Mouse (Mus musculus): ENCODE results near the gene Uqcc2. TPM values are rescaled to one million over a fixed set of nuclear protein-coding genes. Genes with fewer than 3 reads are reported as not detected.

The Uqcc2 gene
- total and polyA plus RNA-seq, 3 experiments: 288 to 343 (median 296) TPM

- no peak overlapping the region for H3K4me3 ChIP-seq
- no peak overlapping the region for H3K9ac ChIP-seq (ENCODE audit: low read depth, low read length)
- 77% methylated on average over 4 of the region's 4 CpGs for WGBS
- H3K27me3 ChIP-seq (ENCODE audit: control insufficient read depth, insufficient read depth, low read length): no peaks in the 10 kb centered on the region
- H3K79me2 ChIP-seq (replicated peaks; ENCODE audit: control insufficient read depth, insufficient read depth, low read length): no peaks in the 10 kb centered on the region
- H3K4me1 ChIP-seq (ENCODE audit: control insufficient read depth, insufficient read depth, low read length): no peaks in the 10 kb centered on the region; the same call in 1 of the 2 replicates
- no peak for DNase-seq
- H3K27ac ChIP-seq: no peak overlapping the region
- no peaks in the 10 kb centered on the region for H3K36me3 ChIP-seq (ENCODE audit: control insufficient read depth, insufficient read depth, low read length)
- intact Hi-C loops (cut with DNase I): no loop called here
- TF ChIP-seq CTCF (IDR thresholded peaks at IDR 0.05): no peak
- TF ChIP-seq POLR2A (IDR thresholded peaks at IDR 0.05; ENCODE audit: insufficient read depth, low read depth, low read length): no peak
- TF ChIP-seq EP300 (IDR thresholded peaks at IDR 0.05; ENCODE audit: insufficient read depth, low read depth, low read length): no peak
Measured at GRCm38 (mm10) chr17:27144152-27144551, 10.4 kb upstream of the Uqcc2 start.

DNA sequence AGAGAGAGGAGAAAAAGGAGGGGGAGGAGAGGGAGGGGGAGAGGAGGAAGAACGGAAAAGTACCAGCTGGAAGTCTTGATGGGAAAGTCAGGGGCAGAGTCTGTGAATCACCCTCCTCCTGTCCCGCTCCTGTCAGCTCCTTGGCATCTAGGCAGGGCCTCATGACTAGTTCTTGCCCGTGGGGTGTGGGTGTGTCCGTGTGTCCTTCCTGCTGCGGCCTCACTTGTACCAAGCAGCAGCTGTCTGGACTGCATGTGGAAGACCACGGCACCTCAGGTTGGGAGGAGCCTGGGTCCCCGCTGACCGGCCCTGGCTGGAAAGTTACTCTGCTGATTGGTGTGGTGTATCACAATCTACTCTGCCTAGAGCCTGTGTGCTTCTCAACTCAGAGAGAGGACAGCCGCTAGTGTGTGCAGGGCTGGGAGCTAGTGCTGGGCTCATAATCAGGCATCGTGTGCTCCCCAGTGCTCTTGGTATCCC, 8.3 kb upstream of the Uqcc2 start:
- H3K36me3 ChIP-seq (ENCODE audit: control insufficient read depth, insufficient read depth, low read length): no peaks in the 10 kb centered on the region
- H3K27me3 ChIP-seq (ENCODE audit: control insufficient read depth, insufficient read depth, low read length): no peaks in the 10 kb centered on the region
- intact Hi-C loops (cut with DNase I): no loop called here
- no peak overlapping the region for H3K4me3 ChIP-seq
- no peaks in the 10 kb centered on the region for H3K79me2 ChIP-seq (replicated peaks; ENCODE audit: control insufficient read depth, insufficient read depth, low read length)
- DNase-seq: peak in 1 of 2 experiments; percentile 52
- WGBS: 30% methylated on average over 10 of the region's 10 CpGs
- TF ChIP-seq POLR2A (IDR thresholded peaks at IDR 0.05; ENCODE audit: insufficient read depth, low read depth, low read length) (no peak), EP300 (IDR thresholded peaks at IDR 0.05; ENCODE audit: insufficient read depth, low read depth, low read length) (0 out of 2 replicates have a peak, but pooled peaks have one; percentile 33), CTCF (IDR thresholded peaks at IDR 0.05) (no peak)
- no peak overlapping the region for H3K27ac ChIP-seq
- no peak overlapping the region for H3K9ac ChIP-seq (ENCODE audit: low read depth, low read length)
- H3K4me1 ChIP-seq (ENCODE audit: control insufficient read depth, insufficient read depth, low read length): no peaks in the 10 kb centered on the region; the same call in 1 of the 2 replicates

- H3K9ac ChIP-seq (ENCODE audit: low read depth, low read length): no peak overlapping the region
- H3K79me2 ChIP-seq (replicated peaks; ENCODE audit: control insufficient read depth, insufficient read depth, low read length): no peaks in the 10 kb centered on the region
- no peak overlapping the region for H3K27ac ChIP-seq
- H3K4me1 ChIP-seq (ENCODE audit: control insufficient read depth, insufficient read depth, low read length): no peaks in the 10 kb centered on the region; the same call in 1 of the 2 replicates
- 49% methylated on average over 9 of the region's 9 CpGs for WGBS
- H3K36me3 ChIP-seq (ENCODE audit: control insufficient read depth, insufficient read depth, low read length): no peaks in the 10 kb centered on the region
- no peak for TF ChIP-seq EP300 (IDR thresholded peaks at IDR 0.05; ENCODE audit: insufficient read depth, low read depth, low read length)
- no peak for TF ChIP-seq CTCF (IDR thresholded peaks at IDR 0.05)
- TF ChIP-seq POLR2A (IDR thresholded peaks at IDR 0.05; ENCODE audit: insufficient read depth, low read depth, low read length): no peak
- no peaks in the 10 kb centered on the region for H3K27me3 ChIP-seq (ENCODE audit: control insufficient read depth, insufficient read depth, low read length)
- intact Hi-C loops (cut with DNase I): no loop called here
- no peak overlapping the region for H3K4me3 ChIP-seq
- no peak for DNase-seq
Measured at GRCm38 (mm10) chr17:27140262-27140661, 6.5 kb upstream of the Uqcc2 start.

DNA sequence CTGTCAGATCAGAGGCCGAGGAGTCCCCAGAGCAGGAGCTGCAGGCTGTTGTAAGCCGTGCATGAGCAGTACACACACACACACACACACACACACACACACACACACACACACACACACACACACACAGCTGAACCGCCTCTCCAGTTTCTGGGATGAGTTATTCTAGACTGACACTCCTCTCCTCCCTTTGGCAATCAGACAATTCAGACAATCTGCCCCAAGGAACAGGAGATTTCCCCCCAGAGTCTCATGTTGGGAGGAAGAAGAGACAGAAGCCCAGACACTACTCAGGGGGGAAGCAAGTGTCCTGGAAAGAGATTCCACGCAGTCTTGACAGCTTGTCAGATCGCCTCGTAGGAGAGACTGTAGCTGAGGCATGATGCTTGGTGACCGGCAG, 5.6 kb upstream of the Uqcc2 start:
- TF ChIP-seq CTCF (IDR thresholded peaks at IDR 0.05): no peak
- no peak for TF ChIP-seq POLR2A (IDR thresholded peaks at IDR 0.05; ENCODE audit: insufficient read depth, low read depth, low read length)
- TF ChIP-seq EP300 (IDR thresholded peaks at IDR 0.05; ENCODE audit: insufficient read depth, low read depth, low read length): no peak
- H3K4me3 ChIP-seq: no peak overlapping the region
- intact Hi-C loops (cut with DNase I): no loop called here
- no peaks in the 10 kb centered on the region for H3K36me3 ChIP-seq (ENCODE audit: control insufficient read depth, insufficient read depth, low read length)
- H3K9ac ChIP-seq (ENCODE audit: low read depth, low read length): no peak overlapping the region
- WGBS: 65% methylated on average over 7 of the region's 7 CpGs
- no peak for DNase-seq
- H3K27me3 ChIP-seq (ENCODE audit: control insufficient read depth, insufficient read depth, low read length): no peaks in the 10 kb centered on the region
- H3K4me1 ChIP-seq (ENCODE audit: control insufficient read depth, insufficient read depth, low read length): no peaks in the 10 kb centered on the region; the same call in 1 of the 2 replicates
- H3K79me2 ChIP-seq (replicated peaks; ENCODE audit: control insufficient read depth, insufficient read depth, low read length): no peaks in the 10 kb centered on the region
- H3K27ac ChIP-seq: no peak overlapping the region

DNA sequence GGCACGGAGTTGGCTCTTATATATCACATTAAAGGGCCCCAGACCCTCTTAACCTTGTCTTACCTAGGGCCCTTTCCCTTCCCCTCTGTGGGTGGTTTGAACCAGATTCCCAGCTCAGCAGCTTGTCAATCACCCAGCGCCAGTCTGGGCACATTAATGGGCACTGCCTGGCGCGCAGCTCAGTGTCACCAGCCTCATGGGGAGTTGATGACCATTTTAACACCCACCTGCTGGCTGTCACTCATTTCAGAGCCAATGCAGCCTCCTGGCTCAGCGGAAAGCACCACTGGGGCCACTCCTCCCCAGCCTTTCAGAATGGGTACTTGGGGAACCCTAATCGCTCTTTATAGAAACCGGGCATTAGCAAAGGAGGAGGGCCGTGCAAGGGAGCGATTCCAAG, 4.7 kb upstream of the Uqcc2 start:
- no peaks in the 10 kb centered on the region for H3K36me3 ChIP-seq (ENCODE audit: control insufficient read depth, insufficient read depth, low read length)
- no peak overlapping the region for H3K4me3 ChIP-seq
- no peaks in the 10 kb centered on the region for H3K79me2 ChIP-seq (replicated peaks; ENCODE audit: control insufficient read depth, insufficient read depth, low read length)
- TF ChIP-seq EP300 (IDR thresholded peaks at IDR 0.05; ENCODE audit: insufficient read depth, low read depth, low read length): no peak
- TF ChIP-seq CTCF (IDR thresholded peaks at IDR 0.05): no peak
- TF ChIP-seq POLR2A (IDR thresholded peaks at IDR 0.05; ENCODE audit: insufficient read depth, low read depth, low read length): no peak
- H3K27ac ChIP-seq: no peak overlapping the region
- no peak overlapping the region for H3K9ac ChIP-seq (ENCODE audit: low read depth, low read length)
- no peaks in the 10 kb centered on the region for H3K27me3 ChIP-seq (ENCODE audit: control insufficient read depth, insufficient read depth, low read length)
- intact Hi-C loops (cut with DNase I): no loop called here
- WGBS: 82% methylated on average over 9 of the region's 9 CpGs
- no peak for DNase-seq
- H3K4me1 ChIP-seq (ENCODE audit: control insufficient read depth, insufficient read depth, low read length): peaks cover under 1% of the 10 kb centered on the region

DNA sequence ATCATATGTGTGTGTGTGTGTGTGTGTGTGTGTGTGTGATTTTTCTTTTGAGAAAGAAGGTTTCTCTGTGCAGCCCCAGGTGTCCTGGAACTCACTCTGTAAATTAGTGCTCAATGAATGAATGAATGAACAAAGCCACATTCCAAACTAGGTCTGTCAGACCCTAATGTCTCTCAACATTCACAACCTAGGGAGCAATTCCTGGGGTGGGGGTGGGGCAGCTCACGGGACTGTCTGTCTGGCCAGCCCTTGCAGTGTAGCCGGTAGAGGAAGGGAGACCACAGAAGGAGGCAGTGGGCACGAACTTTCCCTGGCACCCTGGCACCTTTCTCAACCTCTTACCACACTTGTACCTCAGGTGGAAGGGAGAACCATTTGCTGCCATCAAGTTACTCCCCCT, 999 bp upstream of the Uqcc2 start:
- intact Hi-C loops (cut with DNase I): loop anchor here (2.0 to 5.0 kb wide), 2 partner anchors 46 to 68 kb away; partner anchors contain the start of gene Lemd2
- no peak overlapping the region for H3K27ac ChIP-seq
- H3K79me2 ChIP-seq (replicated peaks; ENCODE audit: control insufficient read depth, insufficient read depth, low read length): no peaks in the 10 kb centered on the region
- H3K36me3 ChIP-seq (ENCODE audit: control insufficient read depth, insufficient read depth, low read length): no peaks in the 10 kb centered on the region
- no peak for DNase-seq
- TF ChIP-seq EP300 (IDR thresholded peaks at IDR 0.05; ENCODE audit: insufficient read depth, low read depth, low read length): no peak
- TF ChIP-seq CTCF (IDR thresholded peaks at IDR 0.05): no peak
- TF ChIP-seq POLR2A (IDR thresholded peaks at IDR 0.05; ENCODE audit: insufficient read depth, low read depth, low read length): no peak
- no peak overlapping the region for H3K9ac ChIP-seq (ENCODE audit: low read depth, low read length)
- H3K4me1 ChIP-seq (ENCODE audit: control insufficient read depth, insufficient read depth, low read length): peaks cover 5% of the 10 kb centered on the region
- WGBS: 41% methylated on average over 3 of the region's 3 CpGs
- H3K4me3 ChIP-seq: no peak overlapping the region
- no peaks in the 10 kb centered on the region for H3K27me3 ChIP-seq (ENCODE audit: control insufficient read depth, insufficient read depth, low read length)

All from heart, adult 2 months (tissue).